Mouse (Mus musculus) embryo, embryonic 11.5 days (tissue): ENCODE measurements around the gene Cdk5.

Experiments
- DNase-seq: peaks from one replicate; pipeline ENCODE4 v3.0.0-alpha.2; 2012; ENCODE audit warnings: low read depth, low spot score

Gene Cdk5

GRCm38 (mm10) chr5:24427981-24428402, 4.7 kb upstream of the Cdk5 start:
- no peak for DNase-seq

- no peak for DNase-seq
Observed at GRCm38 (mm10) chr5:24427285-24427633, 3.9 kb upstream of the Cdk5 start.

- no peak for DNase-seq
Observed at GRCm38 (mm10) chr5:24426556-24427284, 3.4 kb upstream of the Cdk5 start.

GRCm38 (mm10) chr5:24426037-24426432, 2.7 kb upstream of the Cdk5 start:
- DNase-seq: no peak

- DNase-seq: peak; percentile 40
Observed at GRCm38 (mm10) chr5:24425421-24426036, 2.2 kb upstream of the Cdk5 start.

- DNase-seq: peak; percentile 81
Observed at GRCm38 (mm10) chr5:24424861-24425411, 1.6 kb upstream of the Cdk5 start.

GRCm38 (mm10) chr5:24424004-24424781, 863 bp upstream of the Cdk5 start:
- no peak for DNase-seq

- no peak for DNase-seq
Observed at GRCm38 (mm10) chr5:24420381-24420780, 2.9 kb downstream of the Cdk5 start.

GRCm38 (mm10) chr5:24417587-24417986, 5.7 kb downstream of the Cdk5 start:
- no peak for DNase-seq

- peak; percentile 47 for DNase-seq
Observed at GRCm38 (mm10) chr5:24416222-24416736, 7.1 kb downstream of the Cdk5 start.

GRCm38 (mm10) chr5:24413938-24414337, 9.4 kb downstream of the Cdk5 start:
- no peak for DNase-seq

- no peak for DNase-seq
Observed at GRCm38 (mm10) chr5:24413042-24413693, 10.2 kb downstream of the Cdk5 start, which contains the start of gene Asic3. Gene Asic3 (plus strand): TSS chr5:24413392.

GRCm38 (mm10) chr5:24412063-24412462, 11.3 kb downstream of the Cdk5 start:
- DNase-seq: no peak

- no peak for DNase-seq
Observed at GRCm38 (mm10) chr5:24409466-24409865, 13.9 kb downstream of the Cdk5 start.

- no peak for DNase-seq
Observed at GRCm38 (mm10) chr5:24408651-24409050, 14.7 kb downstream of the Cdk5 start.

GRCm38 (mm10) chr5:24405389-24405876, 17.9 kb downstream of the Cdk5 start:
- no peak for DNase-seq

GRCm38 (mm10) chr5:24404594-24405360, 18.6 kb downstream of the Cdk5 start:
- no peak for DNase-seq

GRCm38 (mm10) chr5:24401969-24402368, 21.4 kb downstream of the Cdk5 start:
- DNase-seq: no peak

GRCm38 (mm10) chr5:24400911-24401605, 22.3 kb downstream of the Cdk5 start:
- no peak for DNase-seq

- no peak for DNase-seq
Observed at GRCm38 (mm10) chr5:24400362-24400761, 23.0 kb downstream of the Cdk5 start.
